Mouse (Mus musculus) NIH3T3 (cell line): Measurements from ENCODE around the gene Dhx35.

ENCODE experiments used
- DNase-seq: peaks from one replicate; pipeline ENCODE4 v3.0.0-alpha.2; 2012; ENCODE audit warnings: low read depth

Dhx35 gene

DNA sequence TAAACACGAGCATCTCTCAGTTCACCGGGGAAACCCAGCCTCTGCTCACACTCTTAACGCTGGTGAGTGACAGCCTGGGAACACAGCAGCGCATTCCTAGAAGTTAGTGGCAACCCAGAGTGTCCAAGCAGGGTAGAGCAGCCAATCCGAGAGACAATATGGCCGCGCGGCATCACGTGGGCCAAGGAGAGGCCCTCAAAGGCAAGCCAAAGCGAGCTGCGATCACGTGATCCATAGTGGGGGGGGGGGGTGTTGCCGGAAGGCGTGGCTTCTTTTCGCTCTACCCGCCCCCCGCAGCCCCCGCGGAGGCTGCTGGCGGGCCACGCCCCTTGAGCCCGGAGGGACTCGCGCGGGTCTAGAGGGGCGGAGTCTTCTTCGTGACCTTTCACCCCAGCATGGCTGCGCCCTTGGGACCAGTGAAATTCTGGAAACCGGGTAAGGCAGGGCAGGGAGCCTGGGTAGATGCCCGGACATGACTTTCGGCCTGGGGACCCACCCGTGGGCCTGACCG, at the start of gene Dhx35:
Gene Dhx35, plus strand, starts transcription at position 314 of the 511 bp plus-strand sequence.
- peak; percentile 97 for DNase-seq

DNA sequence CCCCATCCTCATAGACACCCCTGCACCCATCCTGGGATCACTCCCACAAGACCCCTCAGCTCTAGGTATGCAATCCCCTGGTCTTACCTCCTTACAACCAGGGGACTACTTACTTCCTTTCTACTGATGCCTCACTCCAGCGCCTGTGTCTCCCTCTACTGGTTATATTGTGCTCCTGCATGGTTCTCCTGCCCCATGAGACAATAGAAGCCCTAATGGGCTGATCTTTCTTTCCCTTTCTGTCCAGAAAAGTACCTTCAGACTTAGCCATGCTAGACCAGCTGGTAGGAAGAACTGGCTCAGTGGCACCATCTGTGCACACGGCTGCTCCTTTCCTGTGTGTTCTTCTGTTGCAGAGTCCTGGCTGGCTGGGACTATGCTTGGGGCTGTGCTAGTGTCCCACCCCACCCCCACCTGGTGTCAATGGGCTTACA, 49.5 kb upstream of the Dhx35 start:
- DNase-seq = peak; percentile 60

DNA sequence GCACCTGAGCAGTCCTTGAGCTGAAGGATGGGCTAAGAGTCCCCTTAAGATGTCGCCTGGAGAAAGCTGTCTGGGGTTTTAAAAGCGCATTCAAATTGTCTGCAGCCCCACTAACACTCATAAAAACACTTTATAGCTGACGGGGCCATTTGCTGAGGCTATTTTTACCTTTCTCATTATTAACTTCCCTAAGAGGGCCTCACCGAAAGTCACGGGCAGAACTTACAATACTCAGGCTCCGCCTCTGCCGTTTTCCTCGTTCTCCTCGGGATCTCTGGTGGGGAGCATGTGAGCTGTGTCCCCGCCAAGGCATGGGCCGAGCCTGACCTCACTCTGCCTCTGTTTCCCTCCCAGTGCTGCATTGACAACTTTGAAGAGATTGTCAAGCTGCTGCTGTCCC, 48.4 kb upstream of the Dhx35 start:
- no peak for DNase-seq

DNA sequence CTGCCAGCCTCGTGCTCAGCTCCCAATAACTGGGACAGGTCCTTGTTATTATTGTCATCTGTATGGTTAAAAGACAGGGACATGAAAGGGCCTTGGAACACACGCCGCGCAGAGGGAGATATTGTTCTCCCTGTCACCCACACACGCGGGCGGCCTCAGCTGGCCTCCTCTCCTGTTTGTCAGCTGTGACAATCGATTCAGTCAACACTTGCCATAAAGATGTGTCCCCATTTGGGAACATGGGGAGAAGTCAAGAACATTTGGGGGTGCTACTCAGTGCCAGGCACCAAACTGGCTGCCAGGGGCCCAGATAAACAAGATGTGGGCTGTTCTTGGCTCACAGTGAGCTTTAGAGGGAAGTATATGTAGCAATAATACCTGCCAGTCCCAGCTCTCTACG, 45.2 kb upstream of the Dhx35 start:
- no peak for DNase-seq

DNA sequence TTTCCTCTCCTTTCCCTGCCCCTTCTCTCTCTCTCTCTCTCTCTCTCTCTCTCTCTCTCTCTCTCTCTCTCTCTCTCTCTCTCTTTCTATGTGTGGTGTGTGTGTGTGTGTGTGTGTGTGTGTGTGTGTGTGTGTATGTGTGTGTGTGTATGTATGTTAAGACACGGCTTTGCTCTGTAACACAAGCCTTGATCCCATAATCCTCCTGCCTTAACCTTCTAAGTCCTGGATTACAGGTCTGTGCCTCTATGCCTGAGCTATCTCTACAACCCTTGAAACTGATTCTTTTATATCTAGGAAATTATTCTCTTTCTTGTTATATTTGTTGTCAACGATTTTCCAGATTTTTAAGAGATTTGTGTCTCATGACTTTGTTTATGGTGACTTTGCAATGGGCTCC, 34.4 kb upstream of the Dhx35 start:
- DNase-seq = no peak

DNA sequence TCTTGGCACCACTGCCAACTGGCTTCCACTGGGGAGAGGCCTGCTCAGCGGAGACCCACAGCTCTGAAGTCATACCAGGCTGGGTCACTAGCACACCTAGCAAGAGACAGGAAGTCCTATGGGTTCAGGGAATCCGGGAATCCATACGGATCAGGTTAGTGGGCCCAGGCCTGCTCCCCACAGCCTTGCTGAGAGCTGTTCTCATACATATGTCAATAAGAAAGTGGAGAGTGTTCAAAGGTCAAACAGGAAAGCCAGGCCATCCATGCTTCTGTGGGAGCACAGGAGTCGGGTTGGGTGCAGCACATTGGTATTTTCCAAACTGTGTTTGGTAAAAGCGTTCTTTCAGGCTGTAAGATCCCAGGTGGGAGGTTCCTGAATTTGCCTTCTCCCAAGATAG, 32.3 kb upstream of the Dhx35 start:
- no peak for DNase-seq

DNA sequence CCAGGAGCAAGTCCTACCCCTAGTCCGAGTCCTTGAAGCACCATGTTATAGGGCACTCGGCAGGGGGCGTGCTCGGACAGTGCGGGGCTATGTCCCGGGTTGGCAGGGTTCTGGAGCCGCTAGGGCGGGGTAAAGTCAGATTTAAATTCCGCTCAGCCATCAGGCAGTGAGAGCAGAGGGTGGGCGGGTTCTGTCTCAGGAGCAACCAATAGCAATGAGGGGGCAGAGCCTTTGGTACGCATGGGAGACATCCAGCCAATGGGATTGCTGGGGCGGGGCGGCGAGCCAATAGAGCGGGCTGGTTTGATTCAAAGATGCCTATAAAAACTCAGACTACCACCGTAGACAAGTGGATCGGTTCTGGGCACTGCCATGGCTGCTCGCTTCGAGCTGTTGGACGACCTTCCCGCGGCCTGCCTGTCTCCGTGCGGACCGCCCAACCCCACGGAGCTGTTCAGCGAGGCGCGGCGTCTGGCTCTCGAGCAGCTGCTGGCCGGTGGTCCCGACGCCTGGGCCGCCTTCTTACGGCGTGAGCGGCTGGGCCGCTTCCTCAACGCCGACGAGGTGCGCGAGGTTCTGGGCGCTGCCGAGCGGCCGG, 26.8 kb upstream of the Dhx35 start, which contains the start of gene Fam83d:
Gene Fam83d, plus strand, starts transcription at position 352 of the 598 bp plus-strand sequence.
- DNase-seq = peak; percentile 98

DNA sequence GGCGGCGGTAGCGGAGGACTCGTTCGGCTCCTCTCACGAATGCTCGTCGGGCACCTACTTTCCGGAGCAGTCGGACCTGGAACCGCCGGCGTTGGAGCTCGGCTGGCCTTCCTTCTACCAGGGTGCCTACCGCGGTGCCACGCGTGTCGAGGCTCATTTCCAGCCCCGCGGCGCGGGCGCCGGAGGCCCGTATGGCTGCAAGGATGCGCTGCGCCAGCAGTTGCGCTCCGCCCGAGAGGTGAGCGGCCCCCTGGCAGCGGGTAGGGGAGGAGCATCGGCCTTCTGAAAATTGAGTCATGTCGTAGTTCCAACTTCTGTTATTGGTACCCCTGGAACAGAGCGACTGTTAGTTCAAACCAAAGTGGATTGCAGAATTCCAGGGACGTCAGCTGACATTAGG, 26.3 kb upstream of the Dhx35 start:
- DNase-seq = peak; percentile 62

DNA sequence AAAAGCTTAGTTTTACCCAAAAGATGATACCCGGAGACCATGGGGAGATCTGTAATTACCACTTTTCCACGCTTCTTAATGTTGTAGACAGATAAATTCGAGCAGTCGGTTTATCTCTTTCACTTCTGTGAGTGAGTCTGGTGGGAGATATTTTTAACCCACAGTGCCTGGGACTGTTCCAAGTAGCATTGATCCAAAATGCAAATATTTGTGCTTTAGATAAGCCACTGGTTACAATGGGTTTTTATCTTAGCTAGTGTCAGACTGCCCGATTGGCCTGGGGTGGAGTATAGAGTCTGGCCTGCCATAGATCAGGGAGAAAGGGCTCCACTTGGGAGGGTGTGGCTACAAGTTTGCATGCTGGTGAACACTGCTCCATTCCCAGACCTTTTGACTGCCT, 25.8 kb upstream of the Dhx35 start:
- peak; percentile 40 for DNase-seq

DNA sequence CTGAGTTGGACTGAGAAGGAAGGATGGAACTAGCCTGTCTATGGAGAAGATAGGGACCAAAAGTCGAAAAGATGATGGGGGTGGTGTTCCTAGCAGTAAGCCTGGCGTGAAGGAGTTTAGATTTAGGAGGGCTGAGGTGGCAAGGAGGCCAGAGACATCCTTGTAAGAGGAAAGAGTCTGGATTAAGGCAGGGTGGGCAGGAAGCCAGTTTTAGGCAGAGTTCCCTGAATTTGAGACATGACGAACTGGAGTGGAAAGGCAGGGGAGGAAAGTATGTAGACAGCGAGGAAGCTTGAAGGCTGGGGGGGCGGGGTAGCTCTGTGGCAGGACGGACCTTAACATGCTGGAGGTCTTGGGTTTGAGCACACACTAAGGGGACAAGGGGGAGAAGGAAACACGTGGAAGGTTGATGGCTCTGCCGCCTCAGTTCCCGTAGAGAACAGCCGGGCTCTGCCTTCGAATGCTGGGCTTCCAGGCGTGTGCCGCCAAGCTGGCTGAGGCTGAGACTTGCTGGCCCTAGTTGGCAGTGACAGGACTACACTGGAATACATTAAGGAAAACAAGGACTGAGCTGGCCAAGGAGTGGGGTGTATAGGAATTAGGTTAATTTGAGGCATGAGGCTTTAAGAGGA, 24.4 kb upstream of the Dhx35 start:
- DNase-seq = peak; percentile 84

DNA sequence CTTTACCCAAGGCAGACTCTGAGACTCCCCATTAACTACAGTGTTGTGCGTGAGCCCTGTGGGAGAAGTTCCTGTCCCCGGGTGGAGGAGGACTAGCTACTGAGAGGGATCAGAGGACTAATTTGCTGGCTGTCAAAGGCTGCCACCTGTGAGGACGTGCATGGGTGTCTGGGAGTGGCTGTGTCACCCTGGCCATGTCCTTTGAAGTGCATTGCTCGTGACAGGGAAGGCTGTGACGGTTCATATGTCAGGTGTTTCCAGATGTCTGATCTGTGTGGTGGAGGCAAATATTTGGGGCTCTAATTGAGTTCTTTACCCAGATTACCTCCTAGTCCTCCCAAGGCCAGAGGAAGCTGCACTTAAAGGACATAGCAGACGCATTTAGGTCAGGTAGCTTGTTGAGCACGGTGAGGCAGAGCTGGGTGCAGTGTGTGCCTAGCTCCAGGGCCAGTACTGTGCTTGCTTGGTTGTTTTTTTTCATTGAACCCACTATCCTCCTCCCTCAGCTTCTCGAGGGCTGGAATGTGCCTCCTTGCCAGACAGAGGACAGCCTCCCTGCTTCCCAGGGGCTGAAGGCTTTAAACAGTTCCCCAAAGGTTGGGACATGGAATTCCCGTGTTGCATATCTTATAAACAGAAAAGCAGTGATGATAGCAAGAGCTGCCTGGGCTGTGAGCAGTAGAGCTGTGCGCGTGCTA, 23.4 kb upstream of the Dhx35 start:
- peak; percentile 36 for DNase-seq

DNA sequence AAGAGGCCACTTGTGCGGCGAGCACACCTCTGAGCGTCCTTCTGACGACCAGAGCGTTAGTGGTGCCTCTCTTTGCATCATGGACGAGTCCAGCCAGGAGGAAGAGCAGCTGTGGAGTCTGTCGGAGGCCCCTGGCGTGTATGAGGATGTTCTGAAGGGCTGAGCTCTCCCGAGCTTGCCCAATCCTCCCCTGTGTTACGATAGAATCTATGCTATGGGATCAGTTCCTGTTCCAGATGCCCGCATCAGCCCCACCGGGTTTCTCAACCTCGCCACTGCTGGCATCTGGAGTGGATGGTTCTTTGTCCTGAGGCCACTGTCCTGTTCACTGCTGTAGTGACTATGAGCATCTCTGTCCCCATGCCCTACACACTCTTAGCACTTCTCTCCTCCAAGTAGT, 21.8 kb upstream of the Dhx35 start:
- DNase-seq = no peak

DNA sequence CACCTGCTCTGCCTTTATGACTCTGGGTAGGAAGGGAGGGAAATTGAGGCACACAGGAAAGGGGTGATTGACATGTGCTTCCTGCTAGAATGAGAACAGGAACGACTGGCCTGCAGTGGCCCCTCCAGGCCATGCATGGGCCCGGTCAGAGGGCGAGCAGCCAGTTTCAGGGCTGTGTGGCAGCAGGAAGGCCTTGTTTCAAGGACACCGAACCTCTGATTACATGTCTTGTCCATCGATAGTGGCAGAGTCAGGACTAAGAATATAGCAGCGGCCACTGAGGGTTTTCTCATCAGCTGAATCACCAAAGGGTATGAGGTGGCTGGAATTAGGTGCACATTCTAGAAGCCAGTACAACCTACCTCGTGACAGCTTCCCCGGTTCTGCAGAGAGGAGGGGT, 19.7 kb upstream of the Dhx35 start:
- DNase-seq = no peak

DNA sequence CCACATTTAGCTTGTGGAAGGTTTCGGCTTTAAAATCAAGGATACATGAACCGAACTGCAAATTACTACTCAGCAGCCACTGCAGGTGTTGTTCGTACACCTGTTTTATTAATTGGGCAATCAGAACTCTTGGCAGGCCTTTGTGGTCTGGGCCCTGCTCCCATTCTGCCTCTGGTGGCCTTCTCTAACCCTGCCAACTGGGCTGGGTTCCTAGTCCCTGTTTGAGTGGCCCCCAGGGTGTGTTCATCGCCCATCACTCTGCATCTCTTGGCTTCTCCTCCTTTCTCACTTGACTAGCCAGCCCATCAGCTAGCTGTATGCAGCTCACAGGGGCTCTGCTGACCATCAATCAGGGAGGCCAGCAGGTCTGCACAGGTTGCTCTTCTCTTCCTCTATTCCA, 17.9 kb upstream of the Dhx35 start:
- DNase-seq = no peak

DNA sequence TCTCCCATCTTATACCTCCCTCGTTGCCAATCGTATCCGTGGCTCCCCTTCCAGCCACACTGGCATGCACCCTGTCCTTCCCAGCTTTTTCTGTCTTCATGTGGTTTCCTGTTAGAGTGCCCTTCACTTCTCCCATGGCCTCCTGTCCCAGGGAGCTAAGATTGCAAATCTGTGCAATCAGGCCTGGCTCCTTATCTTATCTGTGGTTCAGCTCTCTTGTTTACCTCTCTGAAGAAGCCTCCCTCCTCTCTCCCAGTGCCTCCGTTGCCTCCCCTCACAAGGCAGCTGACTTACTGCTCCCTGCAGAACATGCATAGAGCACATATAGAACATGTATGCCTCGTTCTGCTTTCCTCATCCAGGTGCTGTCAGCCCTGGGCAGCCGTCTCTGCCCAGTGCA, 17.1 kb upstream of the Dhx35 start:
- no peak for DNase-seq

DNA sequence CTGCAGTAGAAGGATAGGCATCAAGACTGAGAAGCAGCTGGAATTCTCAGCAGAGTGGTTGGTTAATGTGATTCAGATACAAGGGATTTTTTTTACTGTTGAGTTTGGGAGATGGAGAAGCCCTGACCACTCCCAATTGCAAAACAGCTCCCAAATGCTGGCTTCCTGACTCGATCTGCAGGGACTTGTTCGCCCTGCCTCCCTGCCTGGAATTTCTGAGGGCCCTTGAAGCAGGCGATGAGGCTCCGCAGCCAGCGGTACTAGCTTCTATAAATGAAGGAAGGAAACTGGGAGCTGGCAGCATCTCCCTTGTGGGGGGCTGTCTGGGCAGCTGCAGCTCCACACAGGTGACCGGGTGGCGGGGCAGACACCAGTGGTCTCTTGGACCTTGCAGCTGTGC, 16.3 kb upstream of the Dhx35 start:
- DNase-seq = peak; percentile 60

DNA sequence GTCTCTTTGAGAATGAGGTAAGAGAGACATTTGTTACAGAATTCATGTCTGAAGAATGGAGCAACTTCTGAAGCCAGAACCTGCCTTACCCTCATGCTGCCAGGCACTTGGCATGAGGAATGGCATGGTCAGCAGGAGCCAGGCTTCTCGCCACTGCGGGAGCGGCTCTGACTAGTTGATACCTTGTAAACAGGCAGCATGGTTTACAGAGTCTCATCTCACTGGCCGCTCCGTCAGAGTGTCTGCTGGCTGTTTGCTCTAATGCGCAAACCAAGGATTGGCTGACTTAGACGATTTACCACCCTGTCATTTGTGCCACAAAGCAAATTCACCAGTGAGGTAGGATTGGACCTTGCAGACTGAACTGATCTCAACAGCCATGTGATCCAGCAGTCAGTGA, 13.5 kb upstream of the Dhx35 start:
- no peak for DNase-seq

DNA sequence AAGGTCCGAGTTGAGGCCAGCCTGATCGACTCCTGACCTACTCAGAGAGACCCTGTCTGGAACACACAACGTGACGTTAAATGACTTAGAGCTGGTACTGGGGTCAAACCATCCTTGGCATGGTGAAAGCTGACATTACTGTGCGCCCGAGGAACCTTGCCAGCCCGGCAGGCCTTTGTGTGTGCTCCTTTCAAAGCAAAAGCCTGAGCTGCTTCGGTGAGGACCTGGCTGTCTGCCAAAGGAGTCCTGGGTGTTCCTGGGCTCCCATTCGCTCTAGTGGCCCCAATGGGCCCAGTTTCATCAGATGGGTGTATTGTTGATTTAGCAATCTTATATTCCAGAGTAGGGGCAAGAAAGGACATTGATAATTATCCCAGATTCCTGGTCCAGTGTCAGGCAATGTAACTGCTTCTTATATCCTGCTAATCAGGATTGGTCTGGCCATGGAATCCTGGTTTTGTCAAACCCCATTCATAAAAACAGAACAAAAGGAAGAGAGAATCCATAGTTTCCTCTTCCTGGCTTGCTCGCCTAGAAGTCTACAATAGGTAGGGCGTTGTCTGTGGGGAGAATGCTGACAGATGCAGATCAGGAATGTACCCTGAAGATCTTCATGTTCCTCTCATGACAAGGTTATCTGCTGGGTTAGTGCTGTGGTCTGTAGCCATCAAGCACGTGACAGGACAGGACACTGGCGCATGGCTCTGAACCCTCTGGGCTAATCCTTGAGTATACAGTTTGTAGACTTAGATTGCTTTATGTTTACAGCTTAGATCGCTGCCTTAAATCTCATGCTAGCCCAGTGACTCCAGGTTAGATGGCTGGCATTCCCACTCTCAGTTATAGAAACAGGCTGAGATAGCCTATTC, 7.4 kb upstream of the Dhx35 start:
- no peak for DNase-seq

DNA sequence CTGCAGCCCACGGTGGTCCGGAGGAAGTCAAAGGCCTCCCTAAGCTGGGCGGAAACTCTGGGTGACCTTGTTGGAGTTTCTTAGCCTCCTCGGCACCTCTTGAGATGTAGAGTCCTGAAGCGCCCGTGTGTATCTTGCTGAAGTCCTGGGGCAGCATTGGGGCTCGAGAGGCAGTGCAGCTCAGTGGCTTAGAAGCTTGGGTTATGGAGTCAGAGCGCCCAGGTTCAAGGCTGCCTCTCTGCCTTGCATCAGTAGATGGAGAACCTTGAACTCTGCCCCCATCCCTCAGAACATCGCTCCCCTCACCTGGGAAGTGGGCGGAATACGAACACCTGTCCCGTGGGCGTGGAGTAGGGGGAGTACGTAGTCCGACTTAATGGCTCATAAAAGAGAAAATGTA, 436 bp downstream of the Dhx35 start:
- DNase-seq = no peak

DNA sequence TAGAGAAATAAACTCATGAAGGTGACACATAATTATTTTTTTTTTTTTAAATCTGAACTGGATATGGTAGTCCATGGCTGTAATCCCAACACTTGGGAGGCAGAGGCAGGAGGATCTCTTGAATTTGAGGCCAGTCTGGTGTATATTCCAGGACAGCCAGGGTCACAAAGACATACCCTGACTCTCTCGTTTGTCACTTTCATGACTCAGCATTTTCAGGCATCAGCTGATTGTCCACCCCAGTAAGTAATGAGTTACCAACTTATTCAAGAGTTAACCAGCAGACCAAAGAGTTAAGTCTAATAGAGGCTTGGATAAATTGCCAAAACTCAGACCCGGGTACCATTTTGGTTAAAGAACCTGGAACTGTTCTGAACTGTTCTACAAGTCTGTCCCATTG, 1.3 kb downstream of the Dhx35 start:
- no peak for DNase-seq

DNA sequence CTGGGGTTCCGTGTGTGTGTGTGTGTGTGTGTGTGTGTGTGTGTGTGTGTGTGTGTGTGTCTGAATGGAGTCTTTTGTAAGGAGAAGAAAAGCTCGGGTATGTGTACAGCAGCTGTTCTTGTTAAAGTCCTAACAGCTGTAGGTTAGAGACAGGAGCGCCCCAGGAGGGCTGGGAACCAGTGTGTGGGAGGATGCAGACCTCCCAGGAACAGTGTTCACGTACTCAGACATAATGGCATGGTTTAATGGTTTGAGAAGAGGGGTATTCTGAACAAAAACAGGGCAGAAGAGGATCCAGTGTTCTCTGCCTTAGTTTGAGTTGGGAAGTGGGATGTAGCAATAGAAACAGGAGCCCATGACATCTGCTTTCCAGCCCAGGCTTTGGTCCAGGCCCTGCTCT, 4.7 kb downstream of the Dhx35 start:
- no peak for DNase-seq

DNA sequence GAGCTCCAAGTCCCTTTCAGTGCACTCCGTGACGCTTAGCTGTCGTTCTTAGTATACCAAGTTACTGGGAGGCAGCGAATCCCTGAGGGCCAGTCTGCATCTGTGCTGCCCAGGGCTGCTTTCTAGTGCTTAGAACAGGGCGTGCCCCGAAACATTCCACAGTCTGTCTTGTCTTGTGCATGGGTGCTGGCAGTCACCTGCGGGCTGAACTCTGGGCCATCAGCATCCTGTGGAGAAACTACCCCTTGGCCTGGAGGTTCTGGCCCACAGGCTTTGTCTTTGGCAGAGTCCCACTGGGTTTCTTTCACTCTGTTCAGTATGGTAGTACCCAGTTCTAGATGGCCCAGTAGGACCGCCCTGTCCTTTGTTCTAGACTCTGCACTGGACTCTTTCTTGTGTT, 6.2 kb downstream of the Dhx35 start:
- DNase-seq = no peak
